Mouse (Mus musculus) thymus, adult 2 months (tissue): ENCODE measurements around the gene Phc2. TPM values are rescaled to one million over a fixed set of nuclear protein-coding genes. Genes with fewer than 3 reads are reported as not detected.
"Not testable (repeated sequence)": the region's sequence is repeated elsewhere in the genome, so short reads cannot be mapped to it uniquely, and the experiment has no call there.

Experiments
- DNase-seq: peaks from one replicate; pipeline ENCODE4 v3.0.0; 2021
- H3K27ac ChIP-seq: fragments of 200-500 bp; 2 replicates; pipeline ENCODE4 v1.5.1; 2012; ENCODE audit warnings: low read length, control low read depth; ENCODE audit not compliant: control insufficient read depth, insufficient read depth
- H3K27me3 ChIP-seq: fragments of 200-500 bp; 2 replicates; pipeline ENCODE4 v1.6.1; 2012; ENCODE audit warnings: mild to moderate bottlenecking, low read length, moderate library complexity, mixed read lengths; ENCODE audit not compliant: control insufficient read depth, insufficient read depth
- H3K36me3 ChIP-seq: fragments of 200-500 bp; 2 replicates; pipeline ENCODE4 v1.6.1; 2012; ENCODE audit warnings: mild to moderate bottlenecking, low read length, moderate library complexity; ENCODE audit not compliant: control insufficient read depth, insufficient read depth
- H3K4me1 ChIP-seq: fragments of 200-500 bp; replicated peaks from 2 replicates; pipeline ENCODE4 v1.6.1; 2012; ENCODE audit warnings: low read length; ENCODE audit not compliant: control insufficient read depth, insufficient read depth
- H3K4me3 ChIP-seq: fragments of 200-500 bp; 2 replicates; pipeline ENCODE4 v1.5.1; 2012; ENCODE audit warnings: mild to moderate bottlenecking, low read length, control low read depth, moderate library complexity; ENCODE audit not compliant: control insufficient read depth, insufficient read depth
- CTCF ChIP-seq: fragments of 200-500 bp; IDR thresholded peaks from 2 replicates; pipeline ENCODE4 v1.5.1; 2012; ENCODE audit warnings: mild to moderate bottlenecking, control low read depth, low read length, moderate library complexity, borderline replicate concordance; ENCODE audit not compliant: control insufficient read depth, poor library complexity, insufficient read depth; ENCODE audit errors: extremely low read depth
- POLR2A ChIP-seq: fragments of 200-500 bp; IDR thresholded peaks from 2 replicates; pipeline ENCODE4 v1.6.1; 2012; ENCODE audit warnings: mild to moderate bottlenecking, low read length, control low read depth, moderate library complexity; ENCODE audit not compliant: control insufficient read depth, poor library complexity, insufficient read depth; ENCODE audit errors: extremely low read depth
- WGBS: fragments of 180-500 bp; shearing (Covaris S2); methylation state at CpG from one replicate; pipeline ENCODE4 v1.1.7; 2018; 5-methylcytosine and 5-hydroxymethylcytosine counted together
- polyA plus RNA-seq: library from polyadenylated mRNA; depleted of rRNA; stranded (reverse); fragments of >200 nt; gene quantifications from 2 replicates; pipeline ENCODE4 v1.2.3, GENCODE M21; 2012; rRNA removed

Phc2 gene
- 139 and 149 TPM in 2 replicates for polyA plus RNA-seq

GRCm38 (mm10) chr4:128654505-128655381 is at the start of gene Phc2:
Phc2 (plus strand) TSS chr4:128654702.
- Histone ChIP-seq H3K27ac (no peak within 1 kb of the TSS), H3K36me3 (no peaks in the 10 kb centered on the region), H3K27me3 (no peaks in the 10 kb centered on the region), H3K4me1 (peaks cover 9% of the 10 kb centered on the region), H3K4me3 (peak within 1 kb of the TSS; percentile 58)
- TF ChIP-seq CTCF (peak; percentile 70), POLR2A (peak; percentile 56; the same call in 1 of the 2 replicates)
- DNase-seq = peak; percentile 98
- under 1% methylated on average over 85 of the region's 85 CpGs for WGBS

DNA sequence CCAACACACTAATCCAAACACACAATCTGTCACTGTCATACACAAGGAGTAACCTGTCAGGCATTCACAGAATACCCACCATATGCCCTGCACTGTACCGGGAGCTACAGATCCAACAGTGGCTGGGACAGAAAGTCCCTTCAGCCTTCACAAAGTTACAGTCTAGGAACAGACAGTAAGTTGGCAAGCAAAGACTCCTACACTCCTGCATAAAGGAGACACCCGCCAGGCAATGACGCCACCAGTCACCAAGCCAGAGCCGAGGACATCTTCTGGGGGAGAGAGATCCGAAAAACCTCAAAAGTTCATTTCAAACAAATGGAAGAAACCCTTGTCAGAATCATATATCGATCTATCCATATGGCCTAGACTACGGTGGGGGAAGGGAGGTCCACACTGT is 47.9 kb upstream of the Phc2 start:
- no peak for TF ChIP-seq CTCF
- TF ChIP-seq POLR2A = no peak
- DNase-seq = no peak
- 95% methylated on average over 7 of the region's 7 CpGs for WGBS

GRCm38 (mm10) chr4:128607661-128608060 is 46.8 kb upstream of the Phc2 start:
- no peak overlapping the region for H3K4me3 ChIP-seq
- no peaks in the 10 kb centered on the region for H3K27me3 ChIP-seq
- DNase-seq = no peak
- peaks cover 7% of the 10 kb centered on the region for H3K36me3 ChIP-seq
- WGBS = 94% methylated on average over 11 of the region's 11 CpGs
- H3K4me1 ChIP-seq = peaks cover 7% of the 10 kb centered on the region
- TF ChIP-seq CTCF = no peak
- no peak for TF ChIP-seq POLR2A
- H3K27ac ChIP-seq = no peak overlapping the region

More for the DNA sequence above, 47.9 kb upstream of the Phc2 start:
- Histone ChIP-seq H3K4me1 (peaks cover 7% of the 10 kb centered on the region), H3K4me3 (no peak overlapping the region), H3K27me3 (no peaks in the 10 kb centered on the region), H3K36me3 (peaks cover 7% of the 10 kb centered on the region), H3K27ac (no peak overlapping the region)

- no peaks in the 10 kb centered on the region for H3K36me3 ChIP-seq
- H3K27me3 ChIP-seq = no peaks in the 10 kb centered on the region
- peak overlapping the region; percentile 82 for H3K4me3 ChIP-seq
- TF ChIP-seq CTCF = no peak
- TF ChIP-seq POLR2A = no peak
- peak overlapping the region; percentile 40; the same call in 1 of the 2 replicates for H3K27ac ChIP-seq
- H3K4me1 ChIP-seq = peaks cover 7% of the 10 kb centered on the region
- no peak for DNase-seq
- WGBS = 10% methylated on average over 25 of the region's 27 CpGs
Observed at GRCm38 (mm10) chr4:128609276-128609924, 45.1 kb upstream of the Phc2 start.

DNA sequence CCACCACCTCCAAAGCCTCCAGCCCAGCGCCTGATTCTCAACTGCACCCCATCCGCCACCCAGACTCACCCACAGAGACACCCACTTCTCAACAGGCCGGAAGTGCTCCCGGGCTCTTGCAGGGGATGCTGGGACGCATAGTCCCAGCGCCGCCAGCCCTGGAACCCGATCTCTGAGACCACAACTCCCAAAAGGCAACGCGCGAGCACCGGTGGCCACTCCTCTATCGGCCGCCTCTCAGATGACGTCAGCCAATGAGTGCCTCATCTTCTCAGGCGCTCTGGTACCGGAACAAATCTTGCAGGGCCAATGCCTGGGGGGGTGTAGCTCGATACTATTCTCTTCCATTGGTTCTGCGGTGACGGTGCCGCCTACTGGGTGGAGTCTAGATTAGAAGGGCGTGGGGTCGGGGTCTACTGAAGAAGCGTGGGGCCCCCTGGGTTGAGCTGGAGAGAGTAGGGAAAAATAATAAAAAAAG is 44.5 kb upstream of the Phc2 start, which contains the start of gene Zscan20:
Gene Zscan20 (minus strand): TSS at position 174 of the 478 bp plus-strand sequence.
- Histone ChIP-seq H3K4me1 (peaks cover 12% of the 10 kb centered on the region), H3K27me3 (no peaks in the 10 kb centered on the region), H3K4me3 (peak within 1 kb of the TSS; percentile 82), H3K36me3 (no peaks in the 10 kb centered on the region), H3K27ac (peak within 1 kb of the TSS; percentile 40)
- under 1% methylated on average over 24 of the region's 24 CpGs for WGBS
- peak; percentile 86 for TF ChIP-seq POLR2A
- TF ChIP-seq CTCF = peak; percentile 68
- DNase-seq = peak; percentile 95

GRCm38 (mm10) chr4:128610706-128611105 is 43.8 kb upstream of the Phc2 start:
- Histone ChIP-seq H3K4me3 (no peak overlapping the region), H3K27ac (no peak overlapping the region)

DNA sequence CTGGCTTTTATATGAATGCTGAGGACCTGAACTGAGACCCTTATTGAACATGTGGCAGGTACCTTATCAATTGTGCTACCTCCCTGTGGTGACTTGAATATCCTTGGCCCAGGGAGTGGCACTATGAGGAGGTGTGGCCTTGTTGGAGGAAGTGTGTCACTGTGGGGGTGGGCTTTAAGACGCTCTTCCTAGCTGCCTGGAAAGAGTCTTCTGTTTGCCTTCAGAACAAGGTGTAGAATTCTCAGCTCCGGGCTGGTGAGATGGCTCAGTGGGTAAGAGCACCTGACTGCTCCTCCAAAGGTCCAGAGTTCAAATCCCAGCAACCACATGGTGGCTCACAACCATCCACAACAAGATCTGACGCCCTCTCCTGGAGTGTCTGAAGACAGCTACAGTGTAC is 42.8 kb upstream of the Phc2 start:
- 91% methylated on average over 3 of the region's 3 CpGs for WGBS
- peaks cover 30% of the 10 kb centered on the region for H3K4me1 ChIP-seq

More at GRCm38 (mm10) chr4:128610706-128611105, 43.8 kb upstream of the Phc2 start:
- Histone ChIP-seq H3K27me3 (no peaks in the 10 kb centered on the region), H3K36me3 (no peaks in the 10 kb centered on the region), H3K4me1 (peaks cover 20% of the 10 kb centered on the region)
- no peak for TF ChIP-seq CTCF
- TF ChIP-seq POLR2A = no peak
- no peak for DNase-seq
- 63% methylated on average over 10 of the region's 10 CpGs for WGBS

More for the DNA sequence above, 42.8 kb upstream of the Phc2 start:
- not testable (repeated sequence) for DNase-seq, H3K27ac ChIP-seq, H3K36me3 ChIP-seq, H3K4me3 ChIP-seq, H3K27me3 ChIP-seq
